Mouse (Mus musculus) forebrain, embryonic 15.5 days (tissue): ENCODE results near the gene Hopx. TPM values are rescaled to one million over a fixed set of nuclear protein-coding genes. Genes with fewer than 3 reads are reported as not detected.

ENCODE experiments used
- ATAC-seq: fragments of 200-750 bp; cut with Nextera tagmentation; replicated peaks from 2 replicates; pipeline ENCODE4 v1.8.0; 2017; ENCODE audit warnings: mild to moderate bottlenecking, moderate TSS enrichment, moderate library complexity
- H3K27ac ChIP-seq: fragments of 300-500 bp; sonication (generic); replicated peaks from 2 replicates; pipeline ENCODE4 v1.5.1; 2015; ENCODE audit warnings: mild to moderate bottlenecking, inconsistent platforms
- H3K27me3 ChIP-seq: fragments of 300-500 bp; sonication (generic); 2 replicates; pipeline ENCODE4 v1.6.1; 2015; ENCODE audit warnings: inconsistent platforms
- H3K36me3 ChIP-seq: fragments of 300-500 bp; sonication (generic); 2 replicates; pipeline ENCODE4 v1.6.1; 2015; ENCODE audit warnings: mild to moderate bottlenecking, inconsistent platforms
- H3K4me1 ChIP-seq: fragments of 300-500 bp; sonication (generic); 2 replicates; pipeline ENCODE4 v1.6.1; 2015; ENCODE audit warnings: inconsistent platforms
- H3K4me2 ChIP-seq: fragments of 300-500 bp; sonication (generic); replicated peaks from 2 replicates; pipeline ENCODE4 v1.6.1; 2015; ENCODE audit warnings: mild to moderate bottlenecking, inconsistent platforms
- H3K4me3 ChIP-seq: fragments of 300-500 bp; sonication (generic); 2 replicates; pipeline ENCODE4 v1.5.1; 2015; ENCODE audit warnings: mild to moderate bottlenecking, inconsistent platforms
- H3K9ac ChIP-seq: fragments of 300-500 bp; sonication (generic); replicated peaks from 2 replicates; pipeline ENCODE4 v1.6.1; 2015; ENCODE audit warnings: mild to moderate bottlenecking, inconsistent platforms
- H3K9me3 ChIP-seq: fragments of 300-500 bp; sonication (generic); 2 replicates; pipeline ENCODE4 v1.6.1; 2016; ENCODE audit warnings: inconsistent platforms
- WGBS: fragments of 180-500 bp; shearing (Covaris S2); methylation state at CpG from one replicate; pipeline ENCODE4 v1.1.7; 2015; ENCODE audit warnings: mixed read lengths; 5-methylcytosine and 5-hydroxymethylcytosine counted together
- polyA plus RNA-seq: library from polyadenylated mRNA; unstranded; fragments of >200 nt; fragmentation: Nextera tagmentation; extraction: Ambion mirVana; gene quantifications from 2 replicates; pipeline ENCODE4 v1.2.1, GENCODE M21; 2015

Hopx gene
- polyA plus RNA-seq, 1 experiment from 2014 or later: 2.2 TPM

- Histone ChIP-seq H3K27me3 (peaks cover 12% of the 10 kb centered on the region; the same call in 1 of the 2 replicates), H3K9me3 (no peaks in the 10 kb centered on the region), H3K4me1 (peaks cover 21% of the 10 kb centered on the region), H3K4me3 (peak overlapping the region; percentile 61), H3K9ac (peak overlapping the region; percentile 56), H3K27ac (no peak overlapping the region), H3K4me2 (peak overlapping the region; percentile 94), H3K36me3 (no peaks in the 10 kb centered on the region)
- WGBS: under 1% methylated on average over 69 of the region's 69 CpGs
- ATAC-seq: peak; percentile 78
These were observed 20.1 kb downstream of the Hopx start for GRCm38 (mm10) chr5:77094510-77095491.

DNA sequence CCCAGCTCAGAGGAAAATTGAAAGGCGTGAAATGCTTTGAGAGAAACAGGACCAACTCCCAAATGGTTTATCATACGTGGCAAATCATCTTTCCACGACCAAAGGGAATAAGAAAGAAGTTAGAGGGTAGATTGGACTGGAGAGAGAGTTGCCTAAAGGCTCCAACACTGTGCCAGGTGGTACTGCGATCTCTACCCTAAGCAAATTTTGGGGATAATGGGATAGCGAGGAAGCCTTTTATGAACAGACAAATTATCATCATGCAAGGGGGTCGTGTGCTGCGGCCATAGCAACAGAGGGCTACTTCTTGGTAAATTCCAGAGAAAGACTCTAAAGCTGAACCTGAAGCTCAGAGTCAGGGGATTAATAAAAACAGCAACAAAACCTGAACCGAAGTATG lies 21.0 kb downstream of the Hopx start:
- H3K9me3 ChIP-seq: no peaks in the 10 kb centered on the region
- H3K9ac ChIP-seq: no peak overlapping the region
- peak overlapping the region; percentile 94 for H3K4me2 ChIP-seq
- H3K27ac ChIP-seq: no peak overlapping the region
- peaks cover 12% of the 10 kb centered on the region; the same call in 1 of the 2 replicates for H3K27me3 ChIP-seq
- no peak for ATAC-seq
- peak overlapping the region; percentile 61 for H3K4me3 ChIP-seq
- H3K4me1 ChIP-seq: peaks cover 23% of the 10 kb centered on the region
- no peaks in the 10 kb centered on the region for H3K36me3 ChIP-seq
- WGBS: 21% methylated on average over 8 of the region's 8 CpGs

DNA sequence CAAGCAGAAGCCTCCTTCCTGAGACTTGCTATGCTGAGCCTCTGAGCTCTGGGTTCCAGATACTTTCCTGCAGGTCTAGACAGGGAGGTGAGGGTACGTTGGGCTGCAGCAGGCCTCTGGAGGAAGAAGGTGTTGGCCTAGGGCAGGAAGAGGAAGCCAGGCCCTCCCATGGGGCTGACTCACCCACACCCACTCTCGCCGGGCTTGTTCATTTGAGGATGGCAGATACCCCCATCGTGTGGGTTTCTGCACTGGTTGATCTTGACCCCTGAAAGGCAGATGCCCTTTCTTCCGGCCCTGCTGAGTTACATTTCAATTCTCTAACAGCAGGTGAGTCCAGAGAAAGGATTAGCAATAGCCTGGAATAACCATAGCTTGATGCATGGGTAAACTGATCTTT lies 22.4 kb downstream of the Hopx start:
- no peak overlapping the region for H3K27ac ChIP-seq
- no peak overlapping the region for H3K4me3 ChIP-seq
- H3K27me3 ChIP-seq: peaks cover 12% of the 10 kb centered on the region; the same call in 1 of the 2 replicates
- H3K4me2 ChIP-seq: no peak overlapping the region
- no peaks in the 10 kb centered on the region for H3K36me3 ChIP-seq
- H3K4me1 ChIP-seq: peaks cover 23% of the 10 kb centered on the region
- no peak overlapping the region for H3K9ac ChIP-seq
- no peaks in the 10 kb centered on the region for H3K9me3 ChIP-seq
- ATAC-seq: no peak
- 88% methylated on average over 5 of the region's 5 CpGs for WGBS

DNA sequence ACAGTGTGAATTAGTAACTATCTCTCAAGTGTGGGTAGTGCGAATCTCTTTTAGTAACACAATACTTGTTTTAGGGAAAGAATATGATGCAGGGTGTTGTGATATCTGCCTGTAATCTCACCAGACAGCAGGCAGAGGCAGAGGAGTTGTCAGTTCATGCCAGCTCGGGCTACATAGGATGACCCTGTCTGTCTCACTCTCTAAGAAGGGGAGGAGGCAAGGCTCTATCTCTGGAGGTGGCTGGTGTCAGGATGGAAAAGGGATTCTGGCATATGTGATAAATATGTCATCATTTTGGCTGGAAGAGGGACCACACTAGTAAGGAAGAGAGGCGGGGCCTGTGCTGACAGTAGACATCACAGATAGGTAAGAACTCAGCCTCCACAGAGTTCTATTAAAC lies 23.0 kb downstream of the Hopx start:
- 69% methylated on average over 3 of the region's 3 CpGs for WGBS

GRCm38 (mm10) chr5:77090521-77091096 lies 24.3 kb downstream of the Hopx start:
- no peak overlapping the region for H3K4me3 ChIP-seq
- H3K9ac ChIP-seq: no peak overlapping the region
- peaks cover 23% of the 10 kb centered on the region for H3K4me1 ChIP-seq
- H3K4me2 ChIP-seq: no peak overlapping the region
- peak; percentile 70 for ATAC-seq
- WGBS: 18% methylated on average over 5 of the region's 5 CpGs
- H3K9me3 ChIP-seq: no peaks in the 10 kb centered on the region
- no peaks in the 10 kb centered on the region for H3K36me3 ChIP-seq
- 0 out of 2 replicates have a peak, but pooled peaks cover 6% of the 10 kb centered on the region for H3K27me3 ChIP-seq
- H3K27ac ChIP-seq: peak overlapping the region; percentile 58

More for the DNA sequence above, 23.0 kb downstream of the Hopx start:
- H3K4me3 ChIP-seq: no peak overlapping the region
- peaks cover 23% of the 10 kb centered on the region for H3K4me1 ChIP-seq
- H3K9ac ChIP-seq: no peak overlapping the region
- ATAC-seq: no peak
- no peaks in the 10 kb centered on the region for H3K36me3 ChIP-seq
- H3K27me3 ChIP-seq: peaks cover 10% of the 10 kb centered on the region; the same call in 1 of the 2 replicates
- H3K27ac ChIP-seq: no peak overlapping the region
- no peaks in the 10 kb centered on the region for H3K9me3 ChIP-seq
- no peak overlapping the region for H3K4me2 ChIP-seq

DNA sequence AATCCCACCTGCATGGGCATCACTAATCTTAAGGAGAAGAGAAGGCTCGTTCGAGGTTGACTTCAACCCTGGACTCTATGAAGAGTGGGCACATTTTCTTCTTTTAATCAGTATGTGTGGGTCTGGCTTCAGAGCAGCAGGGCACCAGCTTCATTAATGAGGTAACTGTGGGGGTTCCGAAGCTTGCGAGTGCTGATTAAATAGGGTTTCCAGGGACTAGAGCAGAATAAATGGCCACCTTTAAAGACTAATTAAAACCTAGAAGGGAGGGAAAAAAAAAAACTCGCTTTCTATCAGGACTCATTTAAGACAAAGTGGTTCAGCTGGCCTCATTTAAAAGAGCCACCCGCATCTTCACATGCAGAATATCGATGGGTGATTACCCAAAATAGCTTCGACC lies 25.0 kb downstream of the Hopx start:
- Histone ChIP-seq H3K4me1 (peaks cover 17% of the 10 kb centered on the region), H3K4me2 (no peak overlapping the region), H3K36me3 (no peaks in the 10 kb centered on the region), H3K9me3 (no peaks in the 10 kb centered on the region), H3K27me3 (0 out of 2 replicates have a peak, but pooled peaks cover 6% of the 10 kb centered on the region), H3K4me3 (no peak overlapping the region), H3K9ac (no peak overlapping the region), H3K27ac (peak overlapping the region; percentile 58)
- ATAC-seq: peak; percentile 57
- WGBS: 5% methylated on average over 8 of the region's 8 CpGs

DNA sequence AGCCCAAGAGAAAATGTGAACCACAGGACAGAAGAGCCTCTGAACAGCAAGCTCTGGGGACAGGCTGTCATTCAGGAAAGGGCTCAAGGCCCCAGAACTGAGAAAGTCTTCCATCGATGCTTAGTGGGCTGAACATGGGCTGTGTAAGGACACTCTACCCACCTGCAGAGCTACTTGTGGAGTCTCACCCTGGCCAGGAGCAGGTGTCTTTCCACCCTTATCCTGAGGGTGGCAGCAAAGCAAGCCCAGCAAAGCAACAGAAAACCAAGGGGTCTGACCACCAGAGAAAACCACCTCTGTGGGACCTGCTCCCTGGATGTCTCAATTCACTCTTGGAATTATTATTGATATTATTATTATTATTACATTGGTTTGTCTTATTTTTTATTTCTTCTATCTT lies 25.6 kb downstream of the Hopx start:
- Histone ChIP-seq H3K9ac (no peak overlapping the region), H3K4me2 (no peak overlapping the region), H3K4me1 (peaks cover 16% of the 10 kb centered on the region), H3K27ac (no peak overlapping the region), H3K36me3 (no peaks in the 10 kb centered on the region), H3K4me3 (no peak overlapping the region), H3K9me3 (no peaks in the 10 kb centered on the region), H3K27me3 (0 out of 2 replicates have a peak, but pooled peaks cover 6% of the 10 kb centered on the region)
- ATAC-seq: no peak; the same call in 1 of the 2 replicates
- 26% methylated on average over 1 of the region's 1 CpGs for WGBS

DNA sequence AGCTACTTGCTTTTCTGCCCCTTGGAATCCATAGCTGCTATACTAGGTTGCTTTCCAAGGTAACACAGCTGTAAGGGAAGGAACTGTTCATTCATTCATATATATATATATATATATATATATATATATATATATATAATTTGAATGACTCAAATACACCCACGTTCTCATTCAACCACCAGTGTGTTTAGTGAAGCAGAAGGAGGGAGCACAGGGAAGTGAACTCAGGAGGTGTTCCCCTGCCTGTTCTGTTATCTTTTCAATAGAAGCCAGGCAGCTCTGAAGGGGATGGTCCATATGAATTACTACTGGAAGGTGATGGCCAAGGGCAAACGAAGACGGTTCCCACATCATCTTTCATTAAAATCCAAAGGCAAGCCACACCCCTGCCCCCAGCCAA lies 27.8 kb downstream of the Hopx start:
- H3K9me3 ChIP-seq: no peaks in the 10 kb centered on the region
- no peak overlapping the region for H3K27ac ChIP-seq
- H3K36me3 ChIP-seq: no peaks in the 10 kb centered on the region
- no peak overlapping the region for H3K9ac ChIP-seq
- H3K4me3 ChIP-seq: no peak overlapping the region
- H3K4me2 ChIP-seq: no peak overlapping the region
- H3K27me3 ChIP-seq: no peaks in the 10 kb centered on the region
- no peak for ATAC-seq
- 81% methylated on average over 3 of the region's 3 CpGs for WGBS
- peaks cover 12% of the 10 kb centered on the region for H3K4me1 ChIP-seq

DNA sequence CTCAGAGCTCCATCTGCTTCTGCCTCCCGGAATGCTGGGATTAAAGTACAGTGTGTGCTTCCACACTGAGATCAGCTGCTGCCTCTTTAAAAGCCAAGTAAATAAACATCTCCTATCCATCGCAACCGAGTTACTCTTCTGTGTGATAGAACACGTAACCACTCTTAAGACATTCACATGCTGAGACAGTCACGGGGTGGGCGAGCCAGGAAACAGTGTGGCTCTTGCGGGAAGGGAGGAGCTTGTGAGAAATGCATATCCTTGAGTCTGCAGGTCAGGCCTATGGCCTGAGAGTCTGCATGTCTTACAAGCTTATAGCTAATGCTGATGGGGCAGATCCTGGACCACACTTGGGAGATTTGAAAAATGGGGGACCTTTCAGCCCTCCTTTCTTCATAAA lies 28.4 kb downstream of the Hopx start:
- Histone ChIP-seq H3K27ac (no peak overlapping the region), H3K4me1 (peaks cover 12% of the 10 kb centered on the region), H3K27me3 (no peaks in the 10 kb centered on the region), H3K36me3 (no peaks in the 10 kb centered on the region), H3K9ac (no peak overlapping the region), H3K4me2 (no peak overlapping the region), H3K9me3 (no peaks in the 10 kb centered on the region), H3K4me3 (no peak overlapping the region)
- no peak for ATAC-seq
- WGBS: 87% methylated on average over 7 of the region's 7 CpGs

DNA sequence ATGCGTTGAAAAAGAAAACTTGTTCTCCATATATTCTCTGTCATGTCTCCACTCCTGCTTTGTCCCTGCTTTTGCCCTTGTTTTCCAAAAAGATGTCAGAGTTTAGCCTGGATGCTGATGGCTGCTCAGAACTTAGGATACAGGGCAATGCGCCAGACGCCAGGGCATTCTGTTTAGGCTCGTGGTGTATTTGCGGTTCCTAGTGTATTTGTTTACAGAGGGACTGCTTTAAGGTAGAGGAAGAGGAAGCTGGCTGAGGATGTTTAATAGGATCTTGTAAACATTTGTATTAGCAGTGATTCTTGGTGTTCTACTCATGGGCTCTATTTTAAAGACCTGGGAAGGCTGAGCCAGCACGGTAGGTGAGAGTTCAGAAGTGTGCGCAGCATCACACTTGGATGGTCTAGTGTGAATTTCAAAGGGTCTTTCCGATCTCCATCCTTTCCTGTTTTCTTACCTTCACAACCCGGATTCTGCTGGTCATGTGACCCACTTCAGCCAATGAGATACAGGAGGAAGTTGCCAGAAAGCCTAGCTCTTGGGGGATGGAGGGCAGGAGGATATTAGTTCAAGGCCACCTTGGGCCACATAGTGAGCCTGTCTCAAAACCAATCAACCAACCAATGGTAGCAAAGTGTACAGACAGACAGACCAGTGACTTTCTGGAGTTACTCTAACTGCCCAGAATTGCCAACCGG lies 29.0 kb downstream of the Hopx start:
- no peak for ATAC-seq
- Histone ChIP-seq H3K4me3 (no peak overlapping the region), H3K27me3 (no peaks in the 10 kb centered on the region), H3K27ac (no peak overlapping the region), H3K4me1 (peaks cover 12% of the 10 kb centered on the region), H3K9ac (no peak overlapping the region), H3K9me3 (no peaks in the 10 kb centered on the region), H3K4me2 (no peak overlapping the region), H3K36me3 (no peaks in the 10 kb centered on the region)
- WGBS: 87% methylated on average over 10 of the region's 10 CpGs

- no peak for ATAC-seq
- no peaks in the 10 kb centered on the region for H3K36me3 ChIP-seq
- H3K4me2 ChIP-seq: no peak overlapping the region
- H3K9ac ChIP-seq: no peak overlapping the region
- no peaks in the 10 kb centered on the region for H3K4me1 ChIP-seq
- H3K27ac ChIP-seq: no peak overlapping the region
- WGBS: 97% methylated on average over 4 of the region's 4 CpGs
- no peaks in the 10 kb centered on the region for H3K9me3 ChIP-seq
- H3K4me3 ChIP-seq: no peak overlapping the region
- no peaks in the 10 kb centered on the region for H3K27me3 ChIP-seq
These were observed 30.5 kb downstream of the Hopx start for GRCm38 (mm10) chr5:77084418-77084817.

DNA sequence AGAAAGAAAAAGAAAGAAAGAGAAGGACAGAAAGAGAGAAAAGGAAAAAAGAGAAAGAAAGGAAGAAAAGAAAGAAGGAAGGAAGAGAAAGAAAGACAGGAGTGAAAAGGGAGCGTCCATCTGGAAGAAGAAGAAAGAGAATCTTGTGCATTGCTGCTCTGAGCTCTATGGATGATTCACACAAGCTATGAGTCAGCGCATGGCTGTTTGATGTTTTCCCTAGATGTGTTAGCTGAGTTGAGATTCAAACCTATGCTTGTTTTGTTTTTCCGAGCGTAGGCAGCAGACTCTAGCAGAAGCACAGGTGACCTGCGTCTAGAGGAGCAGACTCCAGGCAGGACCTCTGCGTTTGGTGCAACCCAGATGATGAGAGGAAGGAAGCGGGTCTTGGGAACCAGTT lies 32.2 kb downstream of the Hopx start:
- 82% methylated on average over 7 of the region's 7 CpGs for WGBS
- H3K4me2 ChIP-seq: no peak overlapping the region
- no peak overlapping the region for H3K9ac ChIP-seq
- H3K4me1 ChIP-seq: no peaks in the 10 kb centered on the region
- no peak overlapping the region for H3K27ac ChIP-seq
- no peak for ATAC-seq
- H3K4me3 ChIP-seq: no peak overlapping the region
- no peaks in the 10 kb centered on the region for H3K36me3 ChIP-seq
- no peaks in the 10 kb centered on the region for H3K27me3 ChIP-seq
- H3K9me3 ChIP-seq: no peaks in the 10 kb centered on the region
